Mouse (Mus musculus): ENCODE results near the gene Gm28729.

GRCm38 (mm10) chr9:96545410-96545809, 20.3 kb upstream of the Gm28729 start:
- TF ChIP-seq CTCF (IDR thresholded peaks at IDR 0.05; ENCODE audit: insufficient read depth, low read depth, low read length), result no peak
- TF ChIP-seq POLR2A (IDR thresholded peaks at IDR 0.05; ENCODE audit: insufficient read depth, low read depth, low read length), result no peak

All from olfactory bulb, adult 2 months (tissue).